Mouse (Mus musculus): ENCODE measurements at regions not wholly inside any gene's neighbourhood (a gene's known extent, or its start where the extent isn't known, plus 50 kb on each side); places are given as distances from the start of the nearest gene placed in this dataset.
A peak's percentile ranks its signal among the peaks of the same experiment; 100 is the strongest.

DNA sequence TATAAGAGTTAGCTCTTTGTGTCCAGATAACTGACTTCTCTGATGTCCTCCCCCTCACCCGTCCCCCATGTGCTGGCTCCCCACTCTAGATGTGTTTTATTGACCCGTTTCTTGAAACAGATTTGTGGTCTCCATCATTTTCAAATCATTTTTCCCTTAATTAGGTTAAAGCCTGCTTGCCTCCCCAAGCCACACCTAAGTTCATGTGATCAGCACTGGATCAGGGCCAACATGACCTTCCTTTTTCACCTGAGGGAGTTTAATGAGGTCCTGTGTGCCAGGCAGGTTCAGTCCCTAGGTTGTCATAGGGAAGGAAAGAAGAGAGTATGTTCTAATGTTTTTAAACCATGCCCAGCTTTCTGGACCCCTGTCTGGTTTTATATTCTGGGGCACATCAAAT is 390.9 kb upstream of the Slc35b3 start:
- no peak for DNase-seq (ENCODE audit: low read depth, low spot score)

DNA sequence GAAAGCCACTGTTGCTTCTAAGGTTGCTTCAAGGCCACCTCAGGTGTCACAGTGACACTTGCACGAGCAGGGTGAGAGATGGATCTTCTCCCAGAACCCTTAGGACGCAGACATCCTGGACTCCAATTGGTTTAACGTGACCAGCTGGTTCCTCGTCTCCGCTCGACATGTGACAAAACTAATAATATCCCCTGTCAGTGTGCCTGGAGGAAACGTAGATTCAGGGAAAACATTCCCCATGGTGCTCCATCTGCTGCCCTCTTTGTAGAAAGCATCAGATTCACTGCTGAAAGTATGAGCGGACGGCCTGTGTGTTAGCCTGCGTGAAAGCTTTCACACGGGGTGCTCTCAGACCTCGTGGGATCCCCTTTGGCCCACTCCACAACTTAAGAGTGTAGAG is 390.0 kb upstream of the Slc35b3 start:
- no peak for DNase-seq (ENCODE audit: low read depth, low spot score)

DNA sequence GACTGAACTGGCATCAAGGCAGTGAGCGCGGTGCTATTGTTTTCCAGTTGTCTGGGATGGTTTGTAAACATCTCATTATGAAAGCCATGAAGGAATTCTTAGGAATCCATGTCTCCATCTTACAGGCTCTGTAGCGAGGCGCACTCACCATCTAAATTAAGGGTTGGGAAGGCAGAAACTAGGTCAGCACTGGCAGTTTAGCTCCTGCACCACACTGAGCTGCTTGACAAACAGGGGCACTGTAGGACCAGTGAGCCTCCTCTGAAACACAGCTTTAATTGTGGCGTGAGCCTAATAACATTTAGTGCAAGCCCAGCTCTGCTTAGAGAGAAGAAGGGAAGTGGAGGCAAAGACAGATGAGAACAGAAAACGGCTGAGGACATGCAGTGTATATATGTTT is 387.1 kb upstream of the Slc35b3 start:
- DNase-seq (ENCODE audit: low read depth, low spot score) = no peak

DNA sequence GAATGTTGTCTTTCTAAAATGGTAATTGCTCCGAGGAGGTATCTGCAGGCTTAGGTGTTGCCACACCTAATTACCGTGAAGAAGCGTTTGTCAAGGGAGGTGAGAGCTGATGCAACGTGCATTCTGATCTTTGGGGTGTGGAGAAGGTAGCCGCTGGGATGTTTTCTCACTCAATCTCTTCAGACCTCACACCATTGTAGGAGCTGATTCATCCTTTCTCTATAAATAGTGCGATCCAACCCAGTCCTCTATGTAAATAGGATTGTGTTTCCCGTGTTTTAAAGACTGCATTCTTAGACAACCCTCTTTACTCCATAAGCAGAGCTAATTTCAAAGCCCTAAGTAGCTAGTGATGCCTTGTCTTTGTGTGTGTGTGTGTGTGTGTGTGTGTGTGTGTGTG is 374.2 kb upstream of the Slc35b3 start:
- no peak for DNase-seq (ENCODE audit: low read depth, low spot score)

DNA sequence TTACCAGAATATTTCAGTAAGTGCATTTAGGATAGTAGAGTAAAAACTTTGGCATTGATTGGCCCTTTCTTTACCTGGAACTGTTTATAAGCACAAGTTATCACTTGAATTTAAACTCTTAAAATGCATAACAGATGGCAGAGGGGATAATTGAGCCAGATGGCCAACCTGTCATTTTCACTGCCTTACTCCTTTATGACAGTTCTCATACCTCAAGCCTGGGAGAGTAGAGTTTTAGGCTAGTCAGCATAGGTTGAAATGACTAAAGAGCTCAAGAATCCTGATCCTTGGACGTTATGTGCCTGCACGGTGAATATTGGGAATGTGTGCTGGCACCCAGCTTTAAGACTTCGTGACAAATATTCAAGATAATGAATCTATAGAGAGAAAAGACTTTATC is 369.1 kb upstream of the Slc35b3 start:
- no peak for DNase-seq (ENCODE audit: low read depth, low spot score)

DNA sequence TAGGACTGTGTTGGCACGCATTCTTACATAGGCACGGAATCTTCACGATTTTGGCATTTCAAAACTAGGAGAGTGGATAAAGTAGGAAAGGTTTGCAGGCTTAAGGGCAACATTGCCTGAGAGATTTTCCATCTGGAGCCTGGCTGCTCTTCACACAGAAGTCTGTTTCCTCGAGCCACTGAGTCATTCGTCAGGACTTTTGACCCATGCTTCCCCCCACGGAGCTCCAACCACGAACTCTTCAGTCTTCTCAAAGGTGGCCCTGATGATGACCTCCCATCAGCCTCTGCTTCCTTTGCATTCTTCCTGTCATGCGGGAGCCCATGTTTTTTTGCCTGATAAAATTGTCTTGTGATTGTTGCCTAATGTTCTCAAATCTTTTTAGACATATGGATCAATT is 365.5 kb upstream of the Slc35b3 start:
- no peak for DNase-seq (ENCODE audit: low read depth, low spot score)

DNA sequence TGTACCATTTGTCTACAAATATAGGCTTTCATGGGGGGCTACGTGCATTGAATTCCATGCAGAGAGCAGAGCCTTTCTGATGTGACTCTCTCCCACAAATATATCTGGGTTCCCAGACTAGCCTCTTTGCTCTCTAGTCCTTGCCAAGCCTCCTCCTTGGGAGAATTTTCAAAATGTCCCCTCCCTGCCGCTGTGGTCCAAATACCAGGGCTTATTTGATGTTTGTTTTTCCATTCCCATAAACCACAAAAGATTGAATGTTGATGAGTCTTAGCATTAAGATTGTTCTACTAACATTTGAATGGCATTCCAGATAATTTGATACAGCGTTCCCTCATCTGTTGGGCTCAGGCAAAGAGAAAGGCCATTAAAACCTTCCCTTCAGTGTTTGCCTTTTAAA is 360.4 kb upstream of the Slc35b3 start:
- no peak for DNase-seq (ENCODE audit: low read depth, low spot score)

DNA sequence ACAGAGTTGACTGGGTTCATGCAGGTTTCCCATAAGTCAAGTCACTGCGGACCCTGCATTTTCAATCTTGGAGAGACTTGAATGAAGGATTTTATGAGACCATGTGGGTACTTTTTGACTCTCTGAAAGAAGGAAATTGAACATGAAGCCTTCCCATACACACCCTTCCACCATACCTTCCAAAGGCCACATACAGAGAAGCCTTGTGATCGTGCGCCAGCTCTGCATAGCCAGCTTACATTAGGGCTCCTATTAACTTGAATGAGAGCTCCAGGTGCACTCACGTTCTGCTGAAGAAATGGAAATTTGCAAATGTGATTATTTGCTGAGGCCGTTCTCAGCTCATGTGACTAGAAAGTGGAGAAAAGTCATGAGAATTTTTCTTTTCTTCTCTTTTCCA is 349.1 kb upstream of the Slc35b3 start:
- no peak for DNase-seq (ENCODE audit: low read depth, low spot score)

DNA sequence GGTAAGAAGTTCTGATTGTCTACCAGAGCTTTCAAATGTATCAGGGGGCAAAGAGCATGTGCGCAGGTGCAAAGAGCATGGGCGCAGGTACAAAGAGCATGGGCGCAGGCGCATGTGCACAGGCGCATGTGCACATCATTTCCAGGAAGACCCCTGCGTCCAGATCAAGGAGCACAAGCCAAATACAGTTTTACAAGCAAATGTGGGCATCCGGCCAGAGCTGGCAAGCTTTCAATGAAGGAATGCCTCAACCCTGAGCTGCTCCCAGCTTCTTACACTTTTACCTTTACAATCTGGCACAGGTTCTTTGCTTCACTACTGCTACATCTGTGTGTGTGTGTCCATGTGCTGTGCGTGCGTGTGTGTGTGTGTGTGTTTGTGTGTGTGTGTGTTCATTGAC is 347.2 kb upstream of the Slc35b3 start:
- no peak for DNase-seq (ENCODE audit: low read depth, low spot score)

DNA sequence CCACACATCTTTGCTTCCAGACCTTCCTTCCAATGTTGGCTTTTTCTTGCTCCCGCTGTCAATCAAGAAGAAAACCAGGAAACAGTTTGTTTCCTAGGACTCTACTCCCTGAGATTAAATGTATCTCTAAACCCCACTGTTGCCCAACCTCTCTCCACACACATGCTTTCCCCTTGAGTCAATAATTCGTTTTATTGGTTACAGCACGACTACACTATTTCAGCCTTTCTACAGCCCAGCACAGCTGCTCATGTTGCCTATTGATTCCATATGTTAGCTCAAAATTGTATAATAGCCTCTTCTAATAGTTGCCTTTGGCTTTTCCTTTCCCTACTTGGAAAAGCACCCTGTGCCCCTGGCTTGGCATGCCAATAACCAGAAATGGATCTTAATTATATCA is 346.2 kb upstream of the Slc35b3 start:
- no peak for DNase-seq (ENCODE audit: low read depth, low spot score)

DNA sequence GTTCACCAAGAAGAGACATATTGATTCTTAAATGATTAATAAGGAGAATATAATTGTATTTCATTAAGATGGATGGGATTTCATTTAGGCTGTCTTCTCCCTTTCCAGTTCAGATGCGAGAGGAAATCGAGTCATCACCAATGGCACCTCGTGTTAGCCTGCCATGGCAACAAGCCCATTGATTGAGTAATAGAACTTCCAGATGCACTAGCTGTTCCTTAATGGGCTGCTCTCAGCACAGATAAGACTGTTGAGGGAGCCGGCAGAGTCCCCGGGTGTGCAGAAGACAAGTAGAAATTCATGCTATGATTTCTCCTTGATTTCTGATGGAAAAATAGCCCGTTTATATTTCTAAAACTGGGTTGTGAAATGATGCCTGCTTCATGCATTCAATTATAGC is 336.5 kb upstream of the Slc35b3 start:
- no peak for DNase-seq (ENCODE audit: low read depth, low spot score)

DNA sequence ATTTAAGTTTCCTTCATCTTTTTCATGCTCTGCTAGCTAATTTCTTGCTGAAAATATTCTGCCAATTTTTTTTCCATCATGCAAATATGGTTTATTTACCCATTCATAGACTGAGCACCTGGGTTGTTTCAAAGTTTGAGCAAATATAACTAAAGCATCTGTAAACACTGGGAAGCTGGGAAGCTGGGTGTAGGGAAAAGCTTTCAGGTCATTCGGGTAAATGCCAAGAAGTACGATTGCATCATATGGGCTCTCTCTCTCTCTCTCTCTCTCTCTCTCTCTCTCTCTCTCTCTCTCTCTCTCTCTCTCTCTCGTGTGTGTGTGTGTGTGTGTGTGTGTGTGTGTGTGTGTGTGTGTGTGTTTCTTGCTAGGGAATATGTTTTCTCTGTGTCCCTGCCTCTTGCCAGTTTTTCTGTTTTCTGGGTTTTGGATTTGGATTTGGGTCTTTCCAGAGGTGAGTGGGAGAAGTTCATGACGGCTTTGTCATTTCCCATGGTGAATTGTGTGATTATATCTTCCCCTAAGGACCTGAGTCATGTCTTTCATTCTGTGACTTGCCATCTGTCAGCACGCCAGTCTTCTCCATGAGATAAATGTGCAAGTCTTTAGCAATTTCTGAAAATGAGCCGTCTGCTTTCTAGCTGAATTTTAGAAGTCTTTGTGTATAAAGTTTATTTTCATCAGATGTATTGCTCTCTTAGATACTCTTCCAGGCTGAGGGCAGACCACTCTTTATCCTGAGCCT is 329.7 kb upstream of the Slc35b3 start:
- no peak for DNase-seq (ENCODE audit: low read depth, low spot score)

DNA sequence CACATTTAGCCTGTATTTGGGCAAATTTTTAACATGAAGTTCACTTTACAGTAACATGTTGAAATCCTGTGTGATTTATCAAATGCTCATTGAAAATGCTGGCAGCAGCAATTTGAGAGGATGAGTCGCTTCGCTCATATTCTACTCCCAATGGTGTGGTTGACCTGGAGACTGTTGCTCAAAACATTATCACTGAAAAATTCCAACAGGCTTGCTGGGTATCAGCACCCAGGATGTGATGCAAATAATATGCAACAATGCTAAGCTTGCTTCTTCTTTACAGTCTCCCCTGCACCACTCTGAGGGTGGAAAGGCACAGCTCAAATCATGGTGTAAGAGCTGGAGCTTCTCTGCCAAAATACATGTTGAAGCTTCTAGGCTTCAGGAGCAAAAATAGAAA is 321.6 kb upstream of the Slc35b3 start:
- DNase-seq (ENCODE audit: low read depth, low spot score) = no peak

DNA sequence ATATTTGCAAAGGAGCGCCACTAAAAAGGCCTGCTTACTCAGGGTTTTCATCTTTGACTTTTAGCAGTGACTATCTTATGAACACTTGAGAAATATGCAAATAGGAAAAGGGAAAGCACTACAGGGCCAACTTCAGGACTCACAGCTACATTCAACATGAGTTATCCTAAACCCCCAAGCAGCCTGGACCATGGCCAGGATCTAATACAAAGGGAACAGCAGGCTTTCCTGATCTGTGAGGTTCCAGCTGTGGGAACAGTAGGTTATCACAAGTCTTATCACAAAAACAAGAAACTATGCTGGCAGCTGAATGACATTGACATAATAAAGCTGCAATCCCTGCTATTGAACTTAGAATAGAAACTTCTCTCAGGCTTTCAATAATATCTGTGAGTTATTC is 317.4 kb upstream of the Slc35b3 start:
- DNase-seq (ENCODE audit: low read depth, low spot score) = no peak

DNA sequence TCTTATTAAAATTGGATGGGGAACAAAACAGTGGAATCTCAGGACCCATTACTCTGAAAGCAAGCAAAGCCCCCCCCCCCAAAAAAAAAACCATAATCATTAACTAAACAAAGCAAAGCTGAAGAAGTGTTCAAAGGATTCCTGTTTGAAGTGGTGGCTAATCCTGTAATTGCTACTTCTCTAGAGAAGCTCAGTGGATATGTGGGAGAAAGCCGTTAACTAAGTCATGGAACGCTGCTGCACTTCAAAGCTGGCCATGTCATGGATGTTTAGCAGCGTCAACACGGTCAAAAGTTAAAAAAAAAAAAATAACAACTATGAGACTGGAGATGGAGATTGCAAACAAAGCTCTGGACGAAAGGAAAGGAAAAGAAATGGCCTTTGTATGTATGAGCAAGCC is 305.3 kb upstream of the Slc35b3 start:
- DNase-seq (ENCODE audit: low read depth, low spot score) = no peak

DNA sequence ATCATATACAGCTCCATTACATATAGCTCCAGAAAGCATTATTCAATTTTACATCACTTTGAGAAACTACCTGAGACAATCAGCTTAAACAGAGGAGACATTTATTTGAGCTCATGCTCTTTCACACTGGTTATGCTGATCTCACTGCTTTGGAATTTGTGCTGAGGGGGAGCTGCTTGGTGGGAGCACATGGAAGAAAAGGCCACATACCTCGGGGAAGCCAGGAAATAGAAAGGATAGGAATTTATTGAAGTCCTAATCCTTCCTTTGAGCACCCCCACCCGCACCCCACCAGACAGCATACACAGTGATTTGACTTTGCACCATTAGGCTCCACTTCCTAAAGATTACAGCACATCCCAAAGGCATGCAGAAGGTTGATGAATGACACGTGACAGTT is 296.0 kb upstream of the Slc35b3 start:
- DNase-seq (ENCODE audit: low read depth, low spot score) = no peak

DNA sequence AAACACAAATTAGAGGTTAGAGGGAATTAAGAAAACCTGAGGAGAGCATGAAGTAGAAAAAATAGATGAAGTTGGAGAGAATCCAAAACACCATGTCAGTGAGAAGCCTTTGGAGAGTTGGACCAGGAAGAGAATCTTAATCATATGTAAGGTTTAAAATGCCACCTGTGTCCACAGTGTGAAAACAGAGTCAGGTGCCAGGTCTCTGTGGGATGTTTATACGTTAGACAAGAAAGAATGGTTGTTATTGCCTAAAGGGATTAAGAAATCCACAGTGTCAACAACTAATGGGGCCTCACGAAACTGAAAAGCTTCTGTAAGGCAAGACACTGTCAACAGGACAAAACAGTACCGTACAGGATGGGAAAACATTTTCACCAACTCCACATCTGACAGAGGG is 294.7 kb upstream of the Slc35b3 start:
- no peak for DNase-seq (ENCODE audit: low read depth, low spot score)

DNA sequence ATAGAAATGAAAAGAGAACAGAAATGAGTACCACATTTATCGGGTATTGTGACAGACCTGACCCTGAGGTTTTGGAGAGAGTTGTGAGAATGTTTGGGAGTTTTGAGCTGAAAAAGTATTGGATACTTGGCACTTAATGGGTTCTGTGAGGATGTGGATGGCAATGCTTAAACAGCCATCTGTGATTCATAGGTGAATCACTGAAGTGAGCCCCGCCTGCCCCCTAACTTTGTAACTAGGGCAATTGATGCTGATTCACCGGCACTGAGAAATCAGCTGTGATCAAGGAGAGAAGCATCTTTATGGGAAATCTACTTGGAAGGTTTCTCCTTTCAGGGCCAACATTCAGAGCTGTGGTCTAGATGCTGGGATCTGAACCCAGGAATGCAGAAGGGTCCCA is 291.9 kb upstream of the Slc35b3 start:
- no peak for DNase-seq (ENCODE audit: low read depth, low spot score)

DNA sequence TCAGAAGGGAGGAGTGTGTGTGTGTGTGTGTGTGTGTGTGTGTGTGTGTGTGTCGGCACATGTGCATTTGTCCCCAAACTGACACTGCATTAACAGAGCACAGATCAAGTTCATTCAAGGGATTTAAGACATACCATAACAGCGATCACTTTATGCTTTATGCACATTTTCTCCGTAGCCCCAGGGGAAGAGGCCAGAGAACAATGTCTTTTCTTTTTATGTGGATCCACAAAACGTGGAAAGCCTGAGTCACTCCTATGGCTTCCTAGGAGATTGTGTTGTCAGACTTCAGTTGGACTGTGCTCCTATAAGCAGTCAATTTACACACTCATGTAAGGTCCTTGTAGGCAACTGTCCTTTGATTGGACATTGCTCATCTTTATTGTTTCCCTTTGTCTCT is 289.4 kb upstream of the Slc35b3 start:
- no peak for DNase-seq (ENCODE audit: low read depth, low spot score)

DNA sequence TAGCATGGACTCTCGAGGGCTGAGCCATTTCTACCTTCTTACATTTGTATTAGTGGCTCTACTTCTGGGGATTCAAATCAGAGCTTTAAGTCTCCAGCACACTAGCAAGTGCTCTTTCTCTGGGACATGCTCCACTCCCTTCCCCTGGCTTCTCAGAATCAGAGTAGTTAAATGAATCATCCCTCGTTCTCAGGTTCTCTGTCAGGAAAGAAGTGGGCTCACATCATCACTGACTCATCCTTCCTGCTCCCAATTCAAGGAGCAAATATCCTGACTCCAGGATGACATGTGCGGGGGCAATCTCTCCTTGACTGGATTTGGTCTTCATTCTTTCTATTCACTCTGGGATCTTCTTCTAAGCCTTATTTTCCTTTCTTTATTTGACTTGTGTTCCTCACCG is 266.2 kb upstream of the Slc35b3 start:
- DNase-seq (ENCODE audit: low read depth, low spot score) = no peak

DNA sequence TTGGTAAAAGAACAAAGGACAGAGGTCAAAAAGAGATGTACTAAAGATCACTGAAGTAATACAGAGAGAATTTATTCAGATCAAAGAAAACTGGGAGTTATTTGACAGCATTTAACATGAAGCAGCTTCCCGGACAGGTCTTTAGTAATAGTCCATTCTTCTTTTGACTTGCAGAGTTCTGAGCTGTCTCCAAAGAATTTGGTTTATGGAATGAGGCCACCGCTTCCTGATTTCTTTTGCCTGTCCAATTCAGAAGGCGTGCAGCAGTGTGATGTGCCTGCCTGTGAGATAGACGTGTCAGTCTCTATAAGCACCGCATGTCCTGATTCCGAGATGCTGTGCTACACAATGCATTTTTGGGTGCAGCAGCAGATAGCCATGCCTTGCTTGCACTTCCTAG is 265.0 kb upstream of the Slc35b3 start:
- no peak for DNase-seq (ENCODE audit: low read depth, low spot score)

DNA sequence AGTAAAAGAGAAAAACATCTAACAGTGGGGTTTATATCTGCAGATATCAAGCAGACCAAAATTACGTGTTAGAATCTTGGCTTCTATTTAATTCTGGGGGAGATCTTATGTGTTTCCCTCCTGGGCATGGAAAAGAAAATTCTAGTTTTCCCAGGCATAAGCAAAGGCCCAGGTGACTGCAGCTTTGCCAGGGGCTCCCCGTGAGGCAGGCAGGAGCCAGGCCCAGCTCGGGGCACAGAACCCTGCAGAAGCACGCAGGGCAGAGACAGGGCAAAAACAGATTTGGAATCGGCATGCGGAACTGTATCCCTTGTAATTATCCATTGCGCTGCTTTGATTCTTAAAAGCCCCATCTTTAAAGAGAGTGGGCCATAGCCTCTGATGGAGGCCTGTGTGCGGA is 250.4 kb upstream of the Slc35b3 start:
- no peak for DNase-seq (ENCODE audit: low read depth, low spot score)

DNA sequence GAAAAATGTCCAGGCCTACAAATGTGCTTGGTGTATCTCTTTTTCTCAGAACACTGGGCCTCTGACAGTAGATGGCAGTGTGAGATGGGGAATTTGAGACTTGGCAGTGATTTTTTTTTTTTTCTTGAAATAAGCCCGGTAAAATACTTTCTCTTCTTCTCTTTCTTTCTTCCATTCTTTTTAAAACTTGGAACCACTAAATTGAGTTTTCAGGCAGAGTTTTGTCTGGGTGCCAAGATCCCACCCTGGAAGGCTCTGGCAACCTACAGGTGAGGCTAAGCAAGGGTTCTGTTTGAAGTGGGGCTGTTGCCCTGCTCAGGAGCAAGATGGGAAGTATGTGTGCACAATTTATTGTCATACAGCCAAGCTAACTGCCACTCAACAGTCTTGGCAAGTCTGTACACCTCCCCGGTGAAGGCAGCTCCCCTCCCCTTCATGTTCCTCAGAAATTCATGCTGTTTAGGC is 223.1 kb upstream of the Slc35b3 start:
- DNase-seq (ENCODE audit: low read depth, low spot score) = peak; percentile 49

DNA sequence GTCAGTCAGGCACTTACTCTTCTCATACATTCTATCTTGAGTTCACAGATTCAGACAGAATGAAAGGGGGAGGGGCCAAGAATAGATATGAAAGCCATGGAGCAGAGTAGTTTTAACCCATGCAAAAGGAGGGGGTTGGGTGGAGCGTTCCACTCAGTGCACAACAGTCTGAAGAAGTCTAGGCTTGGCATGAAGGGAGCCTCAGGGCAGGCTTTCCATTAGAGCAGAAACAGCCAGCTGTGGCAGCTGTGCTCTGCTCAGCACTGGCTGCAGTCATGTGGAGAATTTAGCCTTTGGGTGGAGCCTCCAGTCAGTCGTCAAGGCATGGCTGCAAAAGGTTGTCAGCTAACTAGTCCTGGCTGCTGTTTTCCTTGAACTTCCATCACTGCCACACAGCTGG is 201.3 kb upstream of the Slc35b3 start:
- DNase-seq (ENCODE audit: low read depth, low spot score) = no peak

All from brain, embryonic 18.5 days (tissue).